In genomic region chr11:109654581-109654980, GRCm38 (mm10) we compare ENCODE assay signal across 14 mouse cellular contexts.
"Had no signal": no experiment of that assay in that cellular context is flagged by ENCODE, and none has a peak within 500 bp of the region (broad histone marks: within the 10 kb centered on the region; RNA-seq: fewer than 3 reads in every experiment).

No protein-coding gene starts in this region.

- H3K9me3 ChIP-seq: midbrain, embryonic 10.5 days; midbrain, embryonic 12.5 days; neural tube, embryonic 12.5 days had no signal

- DNase-seq: lung, adult 18-20 months; lung, embryonic 14.5 days; lung, postnatal 10 days; lung, postnatal 4 days; midbrain, embryonic 14.5 days; right cerebral cortex, postnatal 14 days; thymus, adult 18-20 months; thymus, postnatal 25 days; thymus, postnatal 4 days had no signal

- H3K27me3 ChIP-seq: midbrain, embryonic 12.5 days; neural tube, embryonic 12.5 days had no signal

- H3K4me3 ChIP-seq: midbrain, embryonic 10.5 days; midbrain, embryonic 12.5 days; neural tube, embryonic 12.5 days had no signal

- ATAC-seq: midbrain, embryonic 16.5 days had no signal

- H3K27ac ChIP-seq: liver, embryonic 14.5 days; midbrain, embryonic 10.5 days; midbrain, embryonic 12.5 days; neural tube, embryonic 12.5 days had no signal
